Mouse (Mus musculus) testis, postnatal 14 days (tissue): ENCODE results near the gene Mia2.
"Not testable (repeated sequence)": the region's sequence is repeated elsewhere in the genome, so short reads cannot be mapped to it uniquely, and the experiment has no call there.

Source experiments
- DNase-seq: peaks from one replicate; pipeline ENCODE4 v3.0.0; 2021; ENCODE audit warnings: low spot score

Mia2 gene

GRCm38 (mm10) chr12:59241031-59241430 is 145.4 kb downstream of the Mia2 start:
- not testable (repeated sequence) for DNase-seq
